Mouse (Mus musculus) liver, adult (tissue): ENCODE data around the gene Ywhaq.

Experiments used
- GATA4 ChIP-seq: IDR thresholded peaks from 2 replicates; pipeline ENCODE4 v1.6.1; 2014; ENCODE audit warnings: mild to moderate bottlenecking, low read length; ENCODE audit not compliant: insufficient replicate concordance

Gene Ywhaq

DNA sequence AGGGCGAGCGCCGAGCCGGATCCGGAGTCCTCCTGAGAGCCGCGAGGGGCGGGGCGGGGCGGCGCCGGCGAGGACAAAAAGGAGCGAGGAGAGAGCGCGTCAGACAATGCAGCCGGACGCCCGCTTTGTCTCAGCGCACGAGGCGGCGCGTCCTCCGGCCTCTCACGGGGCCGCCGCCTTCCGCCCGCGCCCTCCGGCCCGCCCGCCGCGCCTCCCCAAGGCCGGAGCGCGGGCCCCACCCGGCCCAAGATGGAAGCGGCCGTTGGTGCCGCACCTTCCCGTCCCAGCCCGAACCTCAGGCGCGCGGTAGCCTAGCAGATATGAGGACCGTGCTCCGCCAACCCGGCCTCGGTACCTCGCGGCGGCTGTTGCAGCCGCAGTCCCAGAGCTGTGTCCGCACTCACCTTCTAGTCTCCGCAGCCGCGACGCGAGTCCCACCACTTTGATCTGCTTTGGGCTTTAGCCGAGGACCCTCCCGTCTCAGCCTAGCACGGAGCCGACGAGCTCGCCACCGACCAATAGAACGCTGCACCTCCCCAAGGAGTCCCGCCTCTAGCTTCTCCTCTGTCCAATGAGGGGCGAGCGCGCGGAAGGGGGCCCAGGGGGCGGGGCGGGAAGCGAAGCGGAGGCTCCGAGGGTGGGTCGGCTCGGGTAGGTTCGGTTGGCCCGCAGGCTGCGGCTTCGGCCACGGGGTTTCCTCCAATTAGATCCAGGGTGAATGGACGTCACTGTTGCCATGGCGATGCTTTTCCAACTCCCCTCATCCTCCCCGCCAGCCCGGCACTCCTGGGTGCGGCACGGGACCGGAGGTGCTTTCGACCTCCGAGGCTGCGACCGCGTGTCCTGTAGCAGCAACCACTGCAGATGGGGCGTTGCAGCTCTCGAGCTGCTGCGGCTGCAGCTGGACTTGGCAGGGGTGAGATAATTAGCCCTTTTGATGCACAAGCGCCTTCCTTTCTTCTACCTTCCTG lies at the start of gene Ywhaq:
Gene Ywhaq (minus strand): TSS at position 538 of the 971 bp plus-strand sequence.
- TF ChIP-seq GATA4 = no peak

DNA sequence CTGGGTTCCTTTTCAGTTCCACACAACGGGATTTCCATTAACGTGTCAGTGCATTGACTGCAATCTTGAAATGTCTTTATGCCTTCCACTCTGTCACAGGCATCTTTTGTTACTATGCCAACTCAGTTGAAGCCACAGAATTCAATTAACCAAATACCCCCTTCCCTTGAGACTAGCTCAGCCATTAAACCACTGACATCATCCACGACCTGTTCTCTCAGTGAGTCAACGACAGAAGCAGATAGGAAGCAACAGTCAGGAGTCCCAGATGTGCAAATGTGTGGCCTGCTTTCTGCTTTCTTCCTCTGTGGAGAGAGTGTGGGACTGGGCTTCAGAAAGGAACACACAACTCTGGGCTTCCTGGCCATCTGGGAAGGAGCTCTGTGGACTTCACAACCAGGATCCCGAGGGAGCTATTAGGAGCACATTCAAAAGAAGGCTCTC lies 46.0 kb upstream of the Ywhaq start:
- TF ChIP-seq GATA4 = no peak

DNA sequence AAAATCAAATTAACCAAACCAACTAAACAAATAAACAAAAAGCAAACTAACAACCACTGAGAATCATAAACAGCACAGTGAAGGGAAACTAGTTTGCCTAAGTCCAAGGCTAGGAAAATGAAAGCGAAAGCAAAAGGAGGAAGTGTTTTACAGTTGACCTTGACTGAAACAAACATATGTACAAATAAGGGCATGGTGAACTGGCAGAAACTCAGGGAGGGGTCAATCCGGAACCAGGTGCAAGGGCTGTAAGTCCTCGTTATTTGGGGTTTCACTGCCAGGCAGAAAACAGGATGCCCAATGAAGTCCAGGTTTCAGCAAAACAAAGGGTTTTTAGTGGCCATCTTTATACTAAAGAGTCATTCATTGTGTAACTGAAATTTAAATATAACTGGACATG lies 45.2 kb upstream of the Ywhaq start:
- TF ChIP-seq GATA4 = no peak

DNA sequence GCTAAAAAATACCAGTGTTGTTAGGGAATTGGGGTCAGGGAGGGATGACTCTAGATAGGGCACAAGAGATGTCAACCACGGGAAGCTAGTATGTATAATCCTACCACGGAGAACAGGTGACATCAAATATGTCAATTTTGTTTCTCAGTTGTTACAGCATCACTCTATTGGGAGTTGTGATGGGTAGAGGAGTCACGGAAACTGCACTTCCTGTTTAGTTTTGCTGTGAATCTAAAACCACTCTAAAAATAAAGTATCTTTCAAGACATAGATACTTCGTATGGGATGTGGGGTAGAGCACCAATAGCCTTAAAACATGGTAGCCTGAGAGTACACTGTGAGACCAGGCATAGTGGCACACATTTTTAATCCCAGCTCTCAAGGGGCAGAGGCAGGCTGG lies 42.2 kb upstream of the Ywhaq start:
- no peak for TF ChIP-seq GATA4

DNA sequence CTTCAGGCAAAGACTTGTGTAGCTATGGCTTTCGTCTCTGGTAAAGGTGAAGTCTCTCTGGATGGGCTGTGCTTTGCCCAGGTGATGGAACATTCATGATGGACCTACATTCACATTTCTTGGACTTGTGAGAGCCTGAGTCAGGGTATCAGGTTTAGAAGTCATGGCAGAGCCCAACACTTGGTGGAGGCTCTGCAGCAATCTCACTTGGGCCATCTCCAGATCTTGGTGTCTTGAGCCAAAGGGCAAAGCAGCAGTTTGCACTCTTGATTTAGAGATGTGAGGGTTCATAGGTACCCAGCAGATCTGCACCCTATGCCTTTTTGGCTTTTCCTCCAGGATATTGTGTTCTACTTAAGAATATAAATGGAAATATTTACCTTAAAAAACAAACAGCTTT lies 38.6 kb upstream of the Ywhaq start:
- no peak for TF ChIP-seq GATA4

DNA sequence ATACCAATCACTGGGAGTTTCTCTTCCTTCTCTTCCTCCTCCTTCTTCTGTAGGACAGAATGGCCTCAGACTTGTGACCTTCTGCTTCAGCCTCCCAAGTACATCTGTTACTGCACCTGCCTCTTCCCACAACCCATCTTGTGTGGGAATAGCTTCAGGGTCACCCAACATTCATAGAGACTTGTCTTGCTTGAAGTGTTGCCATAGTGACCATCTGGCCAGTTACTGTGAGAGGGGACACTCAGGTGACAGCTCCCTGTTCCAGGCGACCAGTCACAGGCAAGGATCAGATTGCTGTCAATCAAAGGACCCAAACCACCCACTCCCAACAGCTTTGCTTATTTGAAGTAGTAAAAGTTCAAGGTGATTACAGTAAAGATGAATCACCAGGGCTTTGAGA lies 34.3 kb upstream of the Ywhaq start:
- no peak for TF ChIP-seq GATA4

DNA sequence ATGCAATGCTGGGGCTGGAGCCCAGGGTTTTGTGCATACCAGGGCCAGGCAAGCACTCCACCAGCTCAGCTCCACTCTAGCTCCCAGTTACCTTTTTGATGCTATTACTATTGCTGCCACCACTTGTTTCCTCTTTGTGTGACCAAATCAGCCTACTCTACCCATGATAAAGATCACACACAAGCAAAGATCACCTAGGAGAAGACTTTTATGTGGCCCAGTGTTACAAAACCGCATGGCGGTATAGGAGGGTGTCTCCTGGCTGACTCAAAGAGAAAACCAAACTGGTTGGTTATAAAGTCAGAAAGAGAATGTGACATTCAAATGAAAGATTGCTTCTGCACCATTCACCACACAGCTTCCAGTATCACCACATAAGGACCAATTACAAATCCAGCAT lies 33.9 kb upstream of the Ywhaq start:
- TF ChIP-seq GATA4 = no peak

DNA sequence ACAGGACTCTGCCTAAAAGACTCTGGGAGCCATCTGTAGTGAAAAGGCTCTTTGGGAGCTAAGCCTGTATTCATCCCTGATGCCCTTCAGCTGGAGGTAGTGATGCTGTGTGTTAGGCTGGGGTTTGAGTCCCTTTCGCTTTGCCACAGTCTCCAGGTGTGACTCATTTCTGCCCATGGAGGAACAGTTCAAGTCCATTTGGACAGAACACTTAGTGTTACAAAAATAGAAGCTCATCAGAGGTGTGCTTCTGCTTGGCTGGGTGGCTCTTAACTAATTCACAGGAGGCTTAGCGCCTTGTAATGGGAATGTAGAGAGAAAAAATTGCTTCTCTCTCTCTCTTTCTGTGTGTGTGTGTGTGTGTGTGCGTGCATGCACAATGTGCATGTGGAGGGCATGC lies 26.3 kb upstream of the Ywhaq start:
- no peak for TF ChIP-seq GATA4

DNA sequence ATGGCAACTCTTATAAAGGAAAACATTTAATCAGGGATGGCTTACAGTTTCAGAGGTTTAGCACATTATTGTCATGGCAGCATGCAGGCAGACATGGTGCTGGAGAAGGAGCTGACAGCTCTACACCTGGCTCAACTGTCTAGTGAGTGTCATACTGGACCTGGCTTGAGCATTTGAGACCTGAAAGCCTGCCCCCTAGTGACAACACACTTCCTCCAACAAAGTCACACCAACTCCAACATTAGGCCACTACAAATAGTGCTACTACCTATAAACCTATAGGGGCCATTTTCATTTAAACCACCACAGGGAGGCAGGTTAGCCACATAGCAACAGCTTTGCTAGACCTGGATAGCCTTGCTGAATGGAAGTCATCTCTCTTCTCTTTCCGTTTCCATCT lies 24.4 kb upstream of the Ywhaq start:
- no peak for TF ChIP-seq GATA4

DNA sequence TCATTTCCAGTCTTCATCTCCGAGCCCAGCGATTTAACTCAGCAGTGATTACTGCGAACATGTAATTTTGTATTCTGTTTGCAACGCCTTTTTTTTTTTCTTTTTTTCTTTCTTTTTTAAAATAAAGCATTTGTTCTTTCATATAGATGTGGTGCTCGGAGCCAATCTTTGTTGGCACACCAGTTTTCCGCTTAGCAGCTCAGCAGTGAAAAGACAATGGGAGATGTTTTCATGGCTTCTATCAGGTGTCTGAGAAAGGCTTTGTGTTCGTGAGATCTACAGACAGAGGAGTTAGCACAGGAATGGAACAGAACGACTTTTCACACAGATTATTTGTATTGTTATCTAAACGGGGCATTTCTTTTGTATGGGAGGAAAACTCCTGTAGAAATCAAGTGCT lies 22.0 kb upstream of the Ywhaq start:
- no peak for TF ChIP-seq GATA4

DNA sequence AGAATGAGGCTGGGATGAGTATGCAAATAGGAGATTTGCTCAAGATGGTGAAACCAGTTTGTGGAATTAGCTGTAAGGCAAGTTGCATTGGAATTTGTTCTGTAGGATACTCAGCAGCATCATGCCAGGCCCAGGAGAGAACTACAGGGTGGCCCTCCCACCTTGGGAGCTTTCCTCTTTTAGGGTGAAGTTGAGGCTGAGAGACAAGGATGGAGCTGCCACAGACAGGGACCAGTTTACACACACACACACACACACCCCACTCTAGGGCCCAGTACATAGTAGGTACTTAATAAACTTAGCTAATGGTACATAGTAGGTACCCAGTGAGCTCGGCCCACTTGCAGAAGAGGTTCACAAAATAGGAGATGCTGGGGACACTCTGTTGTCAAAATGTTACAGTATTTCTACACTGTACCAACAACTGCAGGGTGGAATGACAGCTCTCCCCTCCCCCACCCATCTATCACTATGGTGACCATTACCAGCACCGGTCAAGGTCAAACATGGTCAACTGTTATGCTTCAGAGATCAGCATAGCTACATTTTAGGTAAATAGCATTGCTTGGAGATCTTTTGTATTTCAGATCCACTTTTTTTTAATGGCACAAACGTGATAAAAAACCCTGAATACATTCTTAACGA lies 21.4 kb upstream of the Ywhaq start:
- no peak for TF ChIP-seq GATA4

DNA sequence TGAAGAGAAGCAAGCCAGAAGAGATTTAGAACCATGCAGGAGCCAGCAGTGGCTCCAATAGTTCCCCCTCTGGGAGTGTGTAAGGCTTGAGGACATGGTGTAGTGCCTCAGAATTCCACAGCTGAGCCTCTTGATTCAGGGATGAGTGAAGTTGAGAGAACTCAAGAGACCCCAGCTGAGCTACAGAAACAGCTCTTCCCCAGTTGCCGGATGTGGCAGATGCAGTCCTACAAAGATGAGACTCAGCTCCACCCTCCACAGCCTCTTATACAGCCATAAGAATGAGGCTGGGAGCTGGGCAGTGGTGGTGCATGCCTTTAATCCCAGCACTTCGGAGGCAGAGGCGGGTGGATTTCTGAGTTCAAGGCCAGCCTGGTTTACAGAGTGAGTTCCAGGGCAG lies 20.9 kb upstream of the Ywhaq start:
- TF ChIP-seq GATA4 = no peak

DNA sequence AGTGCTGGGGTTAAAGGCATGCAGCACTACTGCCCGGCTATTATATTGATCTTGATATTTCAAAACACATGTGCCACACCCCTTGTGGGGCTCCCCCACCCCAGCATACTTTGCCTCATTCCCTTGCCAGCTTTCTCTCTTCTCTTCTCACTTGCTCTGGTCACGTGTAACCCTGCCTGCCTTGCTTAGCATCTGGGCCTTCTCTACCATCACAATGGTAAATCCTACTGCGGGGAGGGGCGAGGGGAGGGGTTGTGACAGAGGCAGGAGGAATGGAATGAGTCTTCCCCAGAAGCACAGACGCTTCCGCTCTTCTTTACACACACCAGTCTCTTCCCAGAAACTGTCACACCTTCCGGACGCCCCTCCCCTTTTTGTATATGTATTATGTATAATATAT lies 14.5 kb upstream of the Ywhaq start:
- TF ChIP-seq GATA4 = no peak

DNA sequence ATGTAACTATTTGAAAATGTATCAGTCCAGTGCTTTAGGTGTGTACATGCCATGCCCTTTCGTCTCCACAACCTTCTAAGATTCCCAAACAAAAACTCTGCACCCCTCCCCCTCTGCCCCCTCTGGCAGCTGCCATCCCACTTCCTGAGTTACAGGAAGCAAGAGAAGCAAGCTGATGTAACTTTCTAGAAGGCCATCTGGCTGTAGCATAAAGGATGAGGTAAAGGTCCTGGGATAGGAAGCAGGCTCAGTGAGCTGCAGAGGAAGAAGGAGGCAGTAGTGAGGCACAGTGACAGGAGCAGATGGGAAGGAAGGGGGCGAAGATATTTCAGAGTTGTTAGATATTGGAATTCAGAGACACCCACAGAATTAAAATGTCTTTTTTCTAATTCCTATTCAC lies 13.6 kb upstream of the Ywhaq start:
- TF ChIP-seq GATA4 = no peak

DNA sequence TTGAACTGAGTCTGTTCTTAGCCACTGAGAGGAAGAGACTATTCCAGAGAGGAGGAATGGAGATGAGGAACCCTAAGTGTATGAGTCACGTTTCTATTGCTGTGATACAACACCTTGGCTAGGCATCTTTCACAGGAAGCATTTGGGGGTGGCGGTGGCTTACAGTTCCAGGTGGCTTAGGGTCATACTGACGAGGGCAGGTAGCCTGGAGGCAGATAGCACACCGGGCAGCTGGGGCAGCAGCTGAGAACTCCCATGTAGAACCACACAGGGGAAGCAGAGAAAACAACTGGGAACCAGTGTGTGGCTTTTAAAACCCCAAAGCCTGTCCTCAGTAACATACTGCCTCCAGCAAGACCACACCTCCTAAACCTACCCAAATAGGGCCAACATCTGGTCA lies 12.7 kb upstream of the Ywhaq start:
- TF ChIP-seq GATA4 = no peak

DNA sequence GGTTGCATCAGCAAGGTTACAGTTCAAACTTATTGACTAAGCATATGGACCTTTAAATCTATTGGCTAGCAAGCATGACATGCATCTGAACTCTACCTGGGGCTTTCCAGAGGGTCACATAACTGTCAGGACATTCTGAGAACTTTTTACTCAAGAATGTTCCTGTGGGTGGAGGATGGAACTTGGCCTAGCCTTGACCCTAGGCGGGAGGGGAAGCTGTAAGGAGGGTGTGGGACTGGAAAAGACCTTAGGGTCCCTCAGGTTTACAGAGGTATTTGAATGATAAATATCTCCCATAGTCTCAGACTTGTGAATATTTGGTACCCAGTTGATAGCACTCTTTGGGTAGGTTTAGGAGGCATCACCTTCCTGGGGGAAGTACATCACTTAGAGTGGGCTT lies 11.6 kb upstream of the Ywhaq start:
- no peak for TF ChIP-seq GATA4
